Mouse (Mus musculus): ENCODE results near the gene Atp5d. TPM values are rescaled to one million over a fixed set of nuclear protein-coding genes. Genes with fewer than 3 reads are reported as not detected.

The Atp5d gene
- total and polyA plus RNA-seq, 3 experiments = 81.9 to 1,539 (median 248) TPM

- ATAC-seq (ENCODE audit: extremely low read depth, insufficient number of reproducible peaks, low FRiP score, poor library complexity, severe bottlenecking) (no peak), DNase-seq (ENCODE audit: low spot score) (no peak)
- Histone ChIP-seq H3K9me3 (replicated peaks) (no peaks in the 10 kb centered on the region), H3K27me3 (ENCODE audit: insufficient read depth, low read length) (no peaks in the 10 kb centered on the region), H3K4me3 (ENCODE audit: low read depth, low read length) (no peak overlapping the region), H3K36me3 (replicated peaks) (peaks cover 97% of the 10 kb centered on the region), H3K4me1 (ENCODE audit: insufficient read depth, low read depth, low read length) (peaks cover 83% of the 10 kb centered on the region)
- no peak for TF ChIP-seq TAL1 (conservative IDR thresholded peaks at IDR 0.05; ENCODE audit: low read depth, low read length)
These were observed 16.8 kb upstream of the Atp5d start for GRCm38 (mm10) chr10:80121639-80122038.

GRCm38 (mm10) chr10:80123932-80124562 lies 14.4 kb upstream of the Atp5d start:
- Histone ChIP-seq H3K4me1 (ENCODE audit: insufficient read depth, low read depth, low read length) (peaks cover 61% of the 10 kb centered on the region), H3K4me3 (ENCODE audit: low read depth, low read length) (peak overlapping the region; percentile 17; the same call in 1 of the 2 replicates)
- ATAC-seq (ENCODE audit: extremely low read depth, insufficient number of reproducible peaks, low FRiP score, poor library complexity, severe bottlenecking) = no peak

GRCm38 (mm10) chr10:80127920-80128319 lies 10.5 kb upstream of the Atp5d start:
- Histone ChIP-seq H3K4me1 (ENCODE audit: insufficient read depth, low read depth, low read length) (peaks cover 60% of the 10 kb centered on the region), H3K27me3 (ENCODE audit: insufficient read depth, low read length) (no peaks in the 10 kb centered on the region; the same call in 1 of the 2 replicates), H3K4me3 (ENCODE audit: low read depth, low read length) (no peak overlapping the region), H3K9me3 (replicated peaks) (peaks cover 7% of the 10 kb centered on the region; the same call in 1 of the 2 replicates), H3K36me3 (replicated peaks) (peaks cover 100% of the 10 kb centered on the region)
- TF ChIP-seq TAL1 (conservative IDR thresholded peaks at IDR 0.05; ENCODE audit: low read depth, low read length) = no peak
- no peak for TF ChIP-seq GATA1 (IDR thresholded peaks at IDR 0.05; ENCODE audit: borderline replicate concordance, low read length)
- TF ChIP-seq CTCF (IDR thresholded peaks at IDR 0.05; ENCODE audit: low read depth, low read length) = no peak
- TF ChIP-seq POLR2AphosphoS5 (IDR thresholded peaks at IDR 0.05; ENCODE audit: insufficient replicate concordance, low read depth, low read length) = no peak
- TF ChIP-seq GATA2 (IDR thresholded peaks at IDR 0.05; ENCODE audit: borderline replicate concordance, low read depth, low read length) = no peak
- DNase-seq (ENCODE audit: low spot score) = no peak
- ATAC-seq (ENCODE audit: extremely low read depth, insufficient number of reproducible peaks, low FRiP score, poor library complexity, severe bottlenecking) = no peak

More at GRCm38 (mm10) chr10:80123932-80124562, 14.4 kb upstream of the Atp5d start:
- Histone ChIP-seq H3K9me3 (replicated peaks) (no peaks in the 10 kb centered on the region), H3K27me3 (ENCODE audit: insufficient read depth, low read length) (no peaks in the 10 kb centered on the region), H3K36me3 (replicated peaks) (peaks cover 97% of the 10 kb centered on the region)
- DNase-seq (ENCODE audit: low spot score) = no peak
- no peak for TF ChIP-seq GATA1 (IDR thresholded peaks at IDR 0.05; ENCODE audit: borderline replicate concordance, low read length)
- TF ChIP-seq TAL1 (conservative IDR thresholded peaks at IDR 0.05; ENCODE audit: low read depth, low read length) = no peak
- TF ChIP-seq POLR2AphosphoS5 (IDR thresholded peaks at IDR 0.05; ENCODE audit: insufficient replicate concordance, low read depth, low read length) = no peak
- no peak for TF ChIP-seq GATA2 (IDR thresholded peaks at IDR 0.05; ENCODE audit: borderline replicate concordance, low read depth, low read length)
- no peak for TF ChIP-seq CTCF (IDR thresholded peaks at IDR 0.05; ENCODE audit: low read depth, low read length)

- TF ChIP-seq TAL1 (conservative IDR thresholded peaks at IDR 0.05; ENCODE audit: low read depth, low read length) (no peak), CTCF (IDR thresholded peaks at IDR 0.05; ENCODE audit: low read depth, low read length) (no peak), POLR2AphosphoS5 (IDR thresholded peaks at IDR 0.05; ENCODE audit: insufficient replicate concordance, low read depth, low read length) (no peak; the same call in 1 of the 2 replicates), GATA2 (IDR thresholded peaks at IDR 0.05; ENCODE audit: borderline replicate concordance, low read depth, low read length) (no peak), GATA1 (IDR thresholded peaks at IDR 0.05; ENCODE audit: borderline replicate concordance, low read length) (no peak)
- Histone ChIP-seq H3K9me3 (replicated peaks) (peaks cover 7% of the 10 kb centered on the region; the same call in 1 of the 2 replicates), H3K4me1 (ENCODE audit: insufficient read depth, low read depth, low read length) (peaks cover 53% of the 10 kb centered on the region), H3K4me3 (ENCODE audit: low read depth, low read length) (no peak overlapping the region), H3K36me3 (replicated peaks) (peaks cover 100% of the 10 kb centered on the region), H3K27me3 (ENCODE audit: insufficient read depth, low read length) (no peaks in the 10 kb centered on the region; the same call in 1 of the 2 replicates)
- ATAC-seq (ENCODE audit: extremely low read depth, insufficient number of reproducible peaks, low FRiP score, poor library complexity, severe bottlenecking) (no peak), DNase-seq (ENCODE audit: low spot score) (no peak)
These were observed 8.6 kb upstream of the Atp5d start for GRCm38 (mm10) chr10:80129846-80130245.

GRCm38 (mm10) chr10:80130403-80131031 lies 7.9 kb upstream of the Atp5d start:
- Histone ChIP-seq H3K4me3 (ENCODE audit: low read depth, low read length) (0 out of 2 replicates have a peak overlapping the region, but pooled peaks have one; percentile 0), H3K9me3 (replicated peaks) (peaks cover 7% of the 10 kb centered on the region; the same call in 1 of the 2 replicates), H3K4me1 (ENCODE audit: insufficient read depth, low read depth, low read length) (peaks cover 54% of the 10 kb centered on the region), H3K27me3 (ENCODE audit: insufficient read depth, low read length) (no peaks in the 10 kb centered on the region; the same call in 1 of the 2 replicates), H3K36me3 (replicated peaks) (peaks cover 100% of the 10 kb centered on the region)
- ATAC-seq (ENCODE audit: extremely low read depth, insufficient number of reproducible peaks, low FRiP score, poor library complexity, severe bottlenecking) = no peak; the same call in 1 of the 2 replicates
- DNase-seq (ENCODE audit: low spot score) = no peak
- TF ChIP-seq GATA1 (IDR thresholded peaks at IDR 0.05; ENCODE audit: borderline replicate concordance, low read length) = no peak

GRCm38 (mm10) chr10:80131316-80131951 lies 7.0 kb upstream of the Atp5d start:
- Histone ChIP-seq H3K4me3 (ENCODE audit: low read depth, low read length) (peak overlapping the region; percentile 0; the same call in 1 of the 2 replicates), H3K36me3 (replicated peaks) (peaks cover 100% of the 10 kb centered on the region), H3K27me3 (ENCODE audit: insufficient read depth, low read length) (no peaks in the 10 kb centered on the region; the same call in 1 of the 2 replicates), H3K9me3 (replicated peaks) (peaks cover 7% of the 10 kb centered on the region; the same call in 1 of the 2 replicates), H3K4me1 (ENCODE audit: insufficient read depth, low read depth, low read length) (peaks cover 46% of the 10 kb centered on the region)
- TF ChIP-seq GATA2 (IDR thresholded peaks at IDR 0.05; ENCODE audit: borderline replicate concordance, low read depth, low read length) = no peak
- no peak; the same call in 1 of the 2 replicates for TF ChIP-seq POLR2AphosphoS5 (IDR thresholded peaks at IDR 0.05; ENCODE audit: insufficient replicate concordance, low read depth, low read length)
- no peak for TF ChIP-seq TAL1 (conservative IDR thresholded peaks at IDR 0.05; ENCODE audit: low read depth, low read length)
- no peak for TF ChIP-seq CTCF (IDR thresholded peaks at IDR 0.05; ENCODE audit: low read depth, low read length)
- no peak for TF ChIP-seq GATA1 (IDR thresholded peaks at IDR 0.05; ENCODE audit: borderline replicate concordance, low read length)
- ATAC-seq (ENCODE audit: extremely low read depth, insufficient number of reproducible peaks, low FRiP score, poor library complexity, severe bottlenecking) (no peak), DNase-seq (ENCODE audit: low spot score) (no peak)

All from G1E (cell line).